Mouse (Mus musculus) embryo, embryonic 10 days (tissue): ENCODE data around the gene Usp2.
A peak's percentile ranks its signal among the peaks of the same experiment; 100 is the strongest.

Experiments used
- DNase-seq: peaks from one replicate; pipeline ENCODE4 v3.0.0-alpha.2; 2015; ENCODE audit warnings: low spot score

Usp2 gene

DNA sequence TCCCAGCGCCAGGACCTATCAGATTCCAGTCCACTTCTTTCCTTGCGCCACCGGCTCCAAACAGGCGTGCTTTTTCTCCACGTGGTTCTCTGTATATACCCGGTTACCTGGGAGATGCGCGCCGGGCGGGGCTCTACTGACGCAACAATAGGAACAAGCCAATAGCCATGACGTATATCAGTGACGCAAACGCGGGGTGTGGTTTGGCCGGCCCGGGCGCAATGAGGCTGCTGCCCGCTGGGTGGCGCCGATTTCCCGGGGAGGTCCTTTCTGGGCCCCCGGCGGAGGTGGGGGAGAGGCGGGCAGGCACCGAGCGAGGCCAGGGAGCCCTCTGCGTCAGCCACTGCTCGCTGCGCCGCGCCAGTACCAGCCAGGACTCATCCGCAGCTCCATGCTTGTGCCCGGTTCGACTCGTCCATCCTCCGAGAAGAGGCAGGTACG, at the start of gene Usp2:
TSS of gene Usp2 (plus strand) at position 237 of the 441 bp plus-strand sequence.
- peak; percentile 98 for DNase-seq

DNA sequence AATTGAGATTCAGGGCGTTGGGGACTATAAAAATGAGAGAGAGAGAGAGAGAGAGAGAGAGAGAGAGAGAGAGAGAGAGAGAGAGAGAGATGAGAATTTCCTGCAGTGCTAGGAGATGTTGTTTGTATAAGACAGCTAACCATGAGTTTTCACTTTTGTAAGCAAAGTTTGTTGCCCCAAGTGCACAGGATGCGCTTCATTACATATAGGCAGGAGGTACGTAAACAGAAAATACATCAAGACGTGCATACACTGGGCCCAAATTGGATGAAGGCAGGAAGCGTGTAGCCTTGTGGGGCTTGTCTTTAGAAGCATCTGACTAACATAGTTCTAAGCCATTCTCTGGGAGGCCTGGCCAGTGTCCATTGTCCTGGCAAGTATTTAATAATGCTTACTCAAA, 49.0 kb upstream of the Usp2 start:
- DNase-seq = no peak

DNA sequence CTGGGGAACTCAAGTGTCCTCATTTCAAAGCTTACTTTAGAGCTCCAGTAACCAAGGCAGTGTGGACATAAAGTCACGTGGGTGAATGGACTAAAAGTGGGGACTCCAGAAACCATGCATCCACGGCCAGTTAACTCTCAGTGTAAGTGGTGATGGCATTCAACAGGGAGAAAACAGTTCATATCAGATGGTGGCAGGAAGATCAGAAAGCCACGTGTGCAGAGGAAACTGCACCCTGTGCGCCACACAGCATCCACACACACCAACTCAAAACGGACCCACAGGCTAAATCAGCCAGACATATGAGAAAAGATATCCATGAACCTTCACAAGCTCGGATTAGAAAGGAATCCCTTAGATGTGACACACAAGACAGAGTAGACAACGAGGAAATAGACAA, 46.8 kb upstream of the Usp2 start:
- no peak for DNase-seq

DNA sequence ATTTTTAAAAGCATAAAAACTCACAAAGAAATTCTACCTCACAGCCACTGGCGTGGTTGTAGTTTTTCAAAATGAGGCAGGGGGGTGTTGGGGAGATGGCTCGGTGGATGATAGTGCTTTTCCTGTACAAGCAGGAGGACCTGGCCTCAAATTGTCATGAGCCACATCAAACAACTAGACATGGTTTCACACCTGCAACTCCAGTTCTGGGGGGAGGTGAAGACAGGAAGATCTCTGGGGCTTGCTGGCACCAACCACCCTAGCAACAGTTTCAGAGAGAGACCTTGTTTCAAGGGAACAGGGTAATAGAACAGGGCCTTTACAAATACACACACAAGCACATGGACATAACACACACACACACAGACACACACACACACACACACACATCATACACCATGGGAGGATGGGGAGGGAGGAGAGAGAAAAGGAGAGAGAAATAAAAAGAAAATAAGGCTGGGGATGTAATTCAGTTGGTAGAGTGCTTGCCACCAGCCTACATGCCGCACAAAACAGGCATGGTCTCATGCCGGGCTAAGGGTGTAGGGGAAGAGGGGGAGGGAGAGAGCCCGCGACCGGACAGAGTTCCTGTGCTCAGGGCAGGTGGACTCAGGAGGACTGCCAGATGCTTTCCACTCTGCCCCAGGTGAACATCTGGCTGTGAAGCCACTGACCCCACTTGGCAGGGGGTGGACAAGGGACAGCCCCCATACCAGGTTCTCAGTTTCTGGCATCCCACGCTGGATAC, 44.5 kb upstream of the Usp2 start:
- no peak for DNase-seq

DNA sequence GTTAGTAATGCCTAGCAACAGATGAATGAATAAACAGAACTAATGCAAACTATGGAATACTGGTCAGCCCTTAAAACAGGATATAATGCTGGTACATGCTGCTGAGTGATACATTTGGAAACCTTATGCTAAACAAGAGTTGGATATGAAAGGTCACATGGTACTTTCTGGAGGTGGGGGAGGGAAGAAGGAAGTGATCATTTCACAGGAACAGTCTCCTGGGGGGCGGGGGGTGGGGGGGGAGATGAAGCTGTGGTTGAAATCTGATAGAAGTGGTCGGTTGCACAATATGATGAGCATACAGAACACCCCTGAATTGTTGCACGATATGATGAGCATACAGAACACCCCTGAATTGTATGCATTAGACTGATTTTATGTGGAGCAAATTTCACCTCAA, 42.7 kb upstream of the Usp2 start:
- DNase-seq = no peak

DNA sequence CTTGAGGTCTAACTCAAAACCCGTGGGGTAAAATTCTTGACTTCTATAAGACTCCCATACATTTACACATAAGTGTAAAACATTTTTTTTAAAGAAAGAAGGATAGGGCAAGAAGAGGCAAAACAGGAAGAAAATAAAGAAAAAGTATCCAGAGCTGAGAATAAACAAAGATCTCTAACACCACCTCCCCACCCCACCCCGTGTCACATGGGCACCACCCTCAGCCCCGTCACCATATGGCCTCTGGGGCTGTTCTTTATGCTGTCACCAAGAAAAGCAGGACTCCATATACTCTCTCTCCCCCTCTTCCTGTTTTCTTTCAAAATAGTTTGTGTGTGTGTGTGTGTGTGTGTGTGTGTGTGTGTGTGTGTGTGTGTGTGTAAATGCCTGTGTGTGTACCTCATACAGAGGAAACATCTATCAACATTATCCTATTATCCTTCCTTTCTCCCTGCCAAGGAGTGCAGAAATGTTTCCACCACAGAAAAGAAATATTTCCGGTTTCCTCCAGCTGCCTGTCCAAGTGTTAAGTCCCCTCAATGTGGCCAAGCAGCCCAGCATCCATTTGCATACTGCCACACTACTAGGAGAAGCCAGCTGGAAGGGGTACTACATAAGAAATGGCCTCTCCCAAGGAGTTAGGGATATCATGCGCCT, 37.1 kb upstream of the Usp2 start:
- no peak for DNase-seq

DNA sequence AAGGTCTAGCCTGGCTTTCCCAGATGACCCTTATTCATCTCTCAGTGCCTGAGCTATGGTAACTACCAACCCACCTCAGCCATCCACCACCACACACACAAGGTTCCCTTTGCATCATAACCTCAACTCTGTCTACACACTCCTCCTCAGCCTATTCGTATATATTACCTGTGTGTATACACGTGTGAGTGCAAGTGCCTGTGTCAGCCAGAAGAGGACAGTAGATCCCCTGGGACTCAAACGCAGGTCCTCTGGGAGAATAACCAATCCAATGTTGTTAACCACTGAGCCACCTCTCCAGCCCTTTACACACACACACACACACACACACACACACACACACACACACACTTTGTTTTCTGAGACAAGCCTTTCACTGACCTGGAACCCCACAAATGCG, 36.2 kb upstream of the Usp2 start:
- no peak for DNase-seq

DNA sequence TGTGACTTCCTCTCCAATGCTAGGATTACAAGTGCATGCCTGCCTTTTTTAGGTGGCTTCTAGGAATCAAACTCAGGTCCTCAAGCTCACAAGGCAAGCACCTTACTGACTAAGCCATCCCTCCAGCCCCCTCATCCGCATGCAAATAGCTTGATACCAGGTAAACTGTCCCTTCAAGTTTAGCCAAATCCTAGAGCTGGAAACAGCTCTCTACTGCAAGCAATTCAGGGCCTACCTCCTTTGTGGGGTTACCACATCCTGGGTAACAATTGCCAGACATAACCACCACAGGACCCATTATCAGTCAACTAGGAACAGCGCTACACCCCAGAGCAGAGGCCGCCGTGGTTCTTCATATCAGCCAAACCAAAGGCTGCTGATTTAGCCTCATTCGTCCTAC, 35.7 kb upstream of the Usp2 start:
- no peak for DNase-seq

DNA sequence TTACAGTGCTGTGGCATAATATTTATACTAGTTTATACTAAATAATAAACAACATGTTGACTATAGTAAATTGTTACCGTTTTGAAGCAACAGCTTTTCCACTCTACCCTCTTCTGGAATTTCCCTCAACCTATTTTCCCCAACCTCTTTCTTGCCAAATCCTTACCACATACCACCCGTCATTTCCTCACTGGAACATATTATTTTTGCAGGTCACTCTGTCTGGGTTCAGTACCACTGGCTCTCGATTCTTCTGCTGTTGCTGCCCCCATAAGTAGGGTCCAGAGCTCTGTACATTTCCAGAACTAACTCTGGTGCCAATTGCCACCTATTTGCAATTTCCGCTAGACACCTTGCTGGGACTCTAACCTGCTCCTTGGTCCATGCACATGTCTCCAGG, 34.9 kb upstream of the Usp2 start:
- no peak for DNase-seq

DNA sequence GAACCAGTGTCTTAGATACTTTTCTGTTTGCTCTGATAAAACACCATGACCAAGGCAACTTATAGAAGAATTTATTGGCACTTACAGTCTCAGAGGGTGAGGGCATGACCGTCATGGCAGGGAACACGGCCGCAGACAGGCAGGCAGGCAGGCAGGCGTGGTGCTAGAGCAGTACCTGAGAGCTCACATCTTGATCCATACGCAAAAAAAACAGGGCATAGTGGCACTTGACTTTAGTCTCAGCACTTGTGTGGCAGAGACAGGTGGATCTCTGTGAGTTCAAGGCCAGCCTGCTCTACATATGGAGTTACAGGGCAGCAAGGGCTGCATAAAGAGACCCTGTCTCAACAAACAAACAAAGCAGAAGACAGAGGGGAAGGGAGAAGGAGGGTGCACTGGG, 33.5 kb upstream of the Usp2 start:
- no peak for DNase-seq

DNA sequence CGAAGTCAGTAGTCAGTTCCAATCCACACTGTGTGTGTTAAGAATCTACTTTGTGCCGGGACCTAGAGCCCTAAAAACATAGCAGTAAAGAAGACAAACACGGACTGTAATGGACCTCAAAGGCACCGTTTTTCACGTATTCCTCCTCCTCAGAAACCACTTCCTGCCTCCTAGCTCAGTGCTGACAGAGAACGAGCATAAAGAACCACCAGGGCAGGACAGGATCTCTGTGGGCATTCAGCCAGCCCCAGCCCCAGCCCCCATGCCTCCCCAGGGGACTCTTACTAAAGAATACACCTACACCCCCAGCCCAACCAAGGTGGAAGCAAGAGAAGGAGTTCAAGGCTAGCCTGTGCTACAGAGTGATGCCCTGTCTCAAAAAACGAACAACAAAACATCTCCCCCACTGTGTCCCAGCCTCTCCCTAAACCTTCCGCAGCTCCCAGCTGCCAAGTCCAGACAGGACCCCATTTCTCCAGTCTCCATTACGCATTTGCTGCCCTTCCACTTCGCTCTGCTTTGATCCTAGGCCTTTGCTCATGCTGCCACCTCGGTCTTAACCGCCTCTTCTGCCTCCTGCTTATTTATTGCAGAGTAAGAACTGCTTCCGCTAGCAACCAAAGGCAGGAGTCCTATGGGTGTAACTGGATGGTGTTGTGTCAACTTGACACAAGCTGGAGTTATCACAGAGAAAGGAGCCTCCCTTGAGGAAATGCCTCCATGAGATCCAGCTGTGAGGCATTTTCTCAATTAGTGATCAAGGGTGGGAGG, 32.7 kb upstream of the Usp2 start:
- DNase-seq = no peak

DNA sequence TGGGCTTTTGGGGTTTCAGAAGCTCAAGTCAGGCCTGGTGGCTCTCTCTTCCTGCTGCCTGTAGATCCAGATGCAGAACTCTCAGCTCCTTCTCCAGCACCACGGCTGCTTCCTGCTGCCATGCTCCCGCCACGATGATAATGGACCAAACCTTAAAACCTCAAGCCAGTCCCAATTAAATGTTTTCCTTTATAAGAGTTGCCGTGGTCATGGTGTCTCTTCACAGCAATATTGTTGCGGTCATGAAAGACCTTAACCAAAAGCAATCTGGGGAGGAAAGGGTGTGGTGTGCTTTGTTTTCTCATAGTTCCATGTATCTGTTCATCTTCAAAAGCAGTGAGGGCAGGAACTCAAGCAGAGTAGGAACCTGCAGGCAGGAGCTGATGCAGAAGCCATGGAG, 29.7 kb upstream of the Usp2 start:
- DNase-seq = no peak

DNA sequence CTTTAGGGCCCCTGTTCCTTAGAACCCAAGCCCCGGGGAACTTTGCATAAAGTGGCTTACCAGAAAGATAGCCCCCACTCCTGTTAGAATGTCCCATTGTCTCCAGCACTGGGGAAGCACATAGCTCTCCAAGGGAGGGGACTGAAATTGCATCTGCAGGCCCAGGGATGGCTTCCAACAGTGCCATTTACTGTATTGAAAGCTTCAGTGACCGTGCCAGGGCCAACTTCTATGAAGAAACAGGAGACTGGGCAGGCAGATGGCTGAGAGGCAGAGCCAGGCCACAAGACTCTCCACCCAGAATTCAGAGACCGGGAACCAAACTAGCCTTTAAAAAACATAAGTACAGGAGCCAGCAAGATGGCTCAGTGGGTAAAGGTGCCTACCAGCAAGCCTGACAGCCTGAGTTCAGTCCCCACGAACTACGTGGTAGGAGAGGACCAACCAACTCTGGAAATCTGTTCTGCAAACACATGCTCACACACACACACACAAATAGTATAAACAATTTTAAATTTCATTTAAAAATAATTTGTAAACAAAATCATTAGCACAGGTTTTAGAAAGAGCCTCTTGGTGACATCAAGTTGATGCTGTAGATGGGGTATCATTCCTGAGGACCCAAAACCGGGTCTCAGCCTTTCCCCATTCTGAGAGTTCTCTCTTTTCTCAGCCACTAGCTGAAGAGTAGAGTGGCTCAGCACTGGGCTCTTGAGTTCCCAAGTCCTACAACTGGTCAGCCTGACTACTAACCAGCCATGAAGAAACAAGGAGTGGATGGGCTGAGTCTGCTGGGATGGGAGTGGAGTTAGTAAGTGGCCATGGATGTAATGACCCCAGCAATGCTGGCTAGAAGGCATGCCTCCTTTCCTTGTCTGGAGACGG, 25.1 kb upstream of the Usp2 start:
- no peak for DNase-seq

DNA sequence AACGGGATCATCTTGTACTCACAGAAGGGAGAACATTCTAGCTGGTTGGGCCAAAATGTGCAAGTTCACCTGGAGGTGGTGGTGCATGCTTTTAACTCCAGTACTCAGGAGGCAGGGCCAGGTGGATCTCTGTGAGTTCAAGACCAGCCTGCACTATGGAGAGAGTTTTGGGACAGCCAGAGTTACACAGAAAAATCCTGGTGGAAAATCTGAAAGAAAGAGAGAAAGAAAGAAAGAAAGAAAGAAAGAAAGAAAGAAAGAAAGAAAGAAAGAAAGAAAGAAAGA, 24.5 kb upstream of the Usp2 start:
- DNase-seq = no peak

DNA sequence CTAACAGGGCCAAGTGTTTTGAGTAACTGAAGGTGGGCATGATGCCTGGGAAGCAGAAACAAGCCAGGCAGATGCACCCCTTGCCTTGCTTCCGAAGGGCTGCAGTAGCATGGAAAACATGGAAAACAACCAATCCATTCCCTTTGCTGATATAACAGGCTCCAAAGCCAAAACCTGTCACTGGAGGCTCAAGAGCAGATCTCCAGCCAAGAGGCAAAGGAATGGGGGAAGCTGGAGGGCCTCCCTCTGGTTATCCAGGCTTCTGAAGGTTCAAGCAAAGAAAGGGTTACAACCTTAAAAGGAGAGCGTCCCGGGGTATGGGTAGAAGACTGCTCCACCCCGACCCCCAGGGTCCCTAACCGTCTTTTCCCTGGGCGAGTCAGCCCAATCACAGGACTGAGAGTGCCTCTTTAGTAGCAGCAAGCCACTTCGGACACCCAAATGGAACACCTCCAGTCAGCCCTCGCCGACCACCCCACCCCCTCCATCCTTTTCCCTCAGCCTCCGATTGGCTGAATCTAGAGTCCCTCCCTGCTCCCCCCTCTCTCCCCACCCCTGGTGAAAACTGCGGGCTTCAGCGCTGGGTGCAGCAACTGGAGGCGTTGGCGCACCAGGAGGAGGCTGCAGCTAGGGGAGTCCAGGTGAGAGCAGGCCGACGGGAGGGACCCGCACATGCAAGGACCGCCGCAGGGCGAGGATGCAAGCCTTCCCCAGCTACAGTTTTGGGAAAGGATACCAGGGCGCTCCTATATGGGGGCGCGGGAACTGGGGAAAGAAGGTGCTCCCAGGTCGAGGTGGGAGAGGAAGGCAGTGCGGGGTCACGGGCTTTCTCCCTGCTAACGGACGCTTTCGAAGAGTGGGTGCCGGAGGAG, 23.7 kb upstream of the Usp2 start, which contains the start of gene Thy1:
TSS of gene Thy1 (plus strand) at position 549 of the 872 bp plus-strand sequence.
- DNase-seq = peak; percentile 57

DNA sequence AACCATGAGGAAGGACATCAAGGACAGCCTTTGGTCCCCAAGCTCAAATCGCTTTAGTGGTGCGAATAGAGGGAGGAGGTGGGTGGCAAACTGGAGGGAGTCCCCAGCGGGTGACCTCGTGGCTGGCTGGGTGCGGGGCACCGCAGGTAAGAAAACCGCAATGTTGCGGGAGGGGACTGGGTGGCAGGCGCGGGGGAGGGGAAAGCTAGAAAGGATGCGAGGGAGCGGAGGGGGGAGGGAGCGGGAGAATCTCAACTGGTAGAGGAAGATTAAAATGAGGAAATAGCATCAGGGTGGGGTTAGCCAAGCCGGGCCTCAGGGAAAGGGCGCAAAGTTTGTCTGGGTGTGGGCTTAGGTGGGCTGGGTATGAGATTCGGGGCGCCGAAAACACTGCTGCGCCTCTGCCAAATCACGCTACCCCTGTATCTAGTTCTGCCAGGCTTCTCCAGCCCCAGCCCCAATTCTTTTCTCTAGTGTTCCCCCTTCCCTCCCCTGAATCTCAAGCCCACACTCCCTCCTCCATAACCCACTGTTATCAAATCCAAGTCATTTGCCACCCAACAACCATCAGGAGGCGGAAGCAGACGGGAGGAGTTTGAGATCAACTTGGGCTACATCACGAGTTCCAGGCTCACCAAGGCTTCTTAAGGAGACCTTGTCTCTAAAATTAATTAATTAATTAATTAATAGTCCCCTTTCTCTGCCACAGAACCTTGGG, 23.0 kb upstream of the Usp2 start:
- no peak for DNase-seq

DNA sequence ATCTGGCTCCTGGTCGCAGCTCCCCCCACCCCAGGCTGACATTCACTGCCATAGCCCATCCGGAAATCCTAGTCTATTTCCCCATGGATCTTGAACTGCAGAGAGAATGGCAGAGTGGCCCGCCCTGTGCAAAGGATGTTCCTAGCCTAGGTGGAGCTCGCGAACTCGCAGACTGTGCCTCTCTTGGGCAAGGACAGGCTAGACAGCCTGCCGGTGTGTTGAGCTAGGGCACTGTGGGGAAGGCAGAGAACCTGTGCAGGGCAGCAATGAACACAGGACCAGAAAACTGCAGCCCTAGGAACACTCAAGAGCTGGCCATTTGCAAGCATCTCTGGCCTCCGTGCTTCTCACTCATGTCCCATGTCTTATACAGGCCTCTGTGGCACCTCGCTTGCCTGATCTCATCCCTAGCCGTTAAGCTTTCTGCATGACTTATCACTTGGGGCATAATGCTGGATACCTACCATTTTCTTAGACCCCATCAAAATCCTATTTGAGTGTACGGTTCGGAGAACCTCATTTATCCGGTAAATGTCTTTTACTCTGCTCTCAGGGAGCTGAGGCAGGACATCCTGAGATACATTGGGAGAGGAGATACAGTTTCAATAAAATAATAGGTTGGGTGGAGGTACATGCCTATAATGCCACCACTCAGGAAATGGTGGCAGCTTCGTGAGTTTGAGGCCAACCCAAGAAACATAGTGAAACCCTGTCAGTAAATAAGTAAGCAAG, 22.2 kb upstream of the Usp2 start:
- DNase-seq = peak; percentile 24

DNA sequence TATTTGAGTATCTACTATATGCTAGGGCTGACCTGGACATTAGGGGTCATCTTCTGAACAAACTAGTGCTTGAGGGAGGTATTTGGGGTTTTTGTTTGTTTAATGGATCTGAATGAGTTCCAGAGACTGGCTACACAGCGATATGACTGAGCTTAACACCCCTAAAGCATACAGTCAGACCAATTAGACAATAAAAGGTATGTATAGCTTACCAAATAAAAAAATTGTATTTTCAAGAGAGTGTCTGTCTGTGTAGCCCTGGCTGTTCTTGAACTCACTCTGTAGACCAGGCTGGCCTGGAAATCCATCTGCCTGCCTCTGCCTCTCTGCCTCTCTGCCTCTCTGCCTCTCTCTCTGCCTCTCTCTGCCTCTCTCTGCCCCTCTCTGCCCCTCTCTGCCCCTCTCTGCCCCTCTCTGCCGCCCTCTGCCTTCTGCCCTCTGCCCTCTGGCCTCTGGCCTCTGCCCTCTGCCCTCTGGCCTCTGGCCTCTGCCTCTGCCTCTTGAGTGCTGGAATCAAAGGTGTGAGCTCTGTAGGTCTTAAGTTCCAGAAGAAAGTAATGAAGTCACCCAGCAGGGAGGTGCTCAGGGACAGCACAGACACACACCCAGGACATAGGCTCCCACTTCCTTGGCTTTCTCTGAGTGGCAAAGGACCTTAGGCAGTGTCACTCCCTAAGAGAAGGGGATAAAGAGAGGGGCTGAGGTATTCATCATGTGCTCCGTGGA, 21.5 kb upstream of the Usp2 start:
- no peak for DNase-seq

DNA sequence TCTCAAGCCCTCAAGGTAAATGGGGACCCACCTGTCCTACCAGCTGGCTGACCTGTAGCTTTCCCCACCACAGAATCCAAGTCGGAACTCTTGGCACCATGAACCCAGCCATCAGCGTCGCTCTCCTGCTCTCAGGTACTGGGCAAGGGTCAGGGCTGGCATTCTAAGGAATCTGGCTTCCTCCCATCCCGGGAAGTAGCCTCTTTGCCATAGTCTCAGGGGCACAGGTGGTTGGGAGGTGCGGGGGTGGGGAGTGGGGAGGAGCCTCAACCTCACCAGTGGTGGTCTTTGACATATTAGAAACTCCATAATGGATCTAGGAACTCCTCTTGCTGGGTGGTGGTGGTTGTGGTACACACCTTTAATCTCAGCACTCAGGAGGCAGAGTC, 20.9 kb upstream of the Usp2 start:
- no peak for DNase-seq
